19 mouse cellular contexts compared by ENCODE assay signal in the genomic region with DNA sequence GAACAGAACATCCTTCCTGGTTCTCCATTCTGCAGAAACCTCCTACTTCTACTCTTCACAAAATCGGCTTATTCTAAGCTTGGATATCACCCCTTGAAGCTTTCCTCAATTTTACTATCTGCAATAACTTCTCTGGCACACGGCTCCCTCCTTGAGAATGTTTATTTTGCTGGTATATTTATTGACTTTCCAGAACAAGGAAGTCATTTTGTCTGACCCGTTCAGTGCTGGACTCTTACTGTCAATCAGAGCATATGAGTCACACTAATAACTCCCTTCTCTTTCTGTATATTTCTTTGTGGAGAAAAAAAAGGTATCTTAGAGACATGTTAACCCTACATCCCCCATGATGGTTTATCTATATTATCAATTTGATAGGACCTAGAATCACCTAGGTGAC. TPM values are rescaled to one million over a fixed set of nuclear protein-coding genes. Genes with fewer than 3 reads are reported as not detected.
DNase-seq lines count a peak whose midpoint lies in the region; ATAC-seq and TF ChIP-seq lines count a peak whose summit lies in the region.
"Had no signal": no experiment of that assay in that cellular context is flagged by ENCODE, and none has a peak within 500 bp of the region (broad histone marks: within the 10 kb centered on the region; RNA-seq: fewer than 3 reads in every experiment).

No protein-coding gene starts in this region.

- H3K27ac ChIP-seq in kidney, adult 2 months (ENCODE audit: insufficient read depth, low read depth, low read length): peak overlapping the region; percentile 56
- H3K27ac ChIP-seq in intestine, embryonic 15.5 days: no peak overlapping the region
- no peak overlapping the region for H3K27ac ChIP-seq in stomach, embryonic 15.5 days
- H3K27ac ChIP-seq in hindbrain, embryonic 13.5 days: no peak overlapping the region
- H3K27ac ChIP-seq in heart, embryonic 10.5 days: no peak overlapping the region
- H3K27ac ChIP-seq: embryonic facial prominence, embryonic 12.5 days; forebrain, embryonic 15.5 days; heart, adult 2 months; hindbrain, embryonic 10.5 days; hindbrain, embryonic 15.5 days had no signal

- WGBS in kidney, adult 2 months: 35% methylated on average over 3 of the region's 3 CpGs
- 21% methylated on average over 3 of the region's 3 CpGs for WGBS in intestine, embryonic 15.5 days
- WGBS in stomach, embryonic 15.5 days: 24% methylated on average over 3 of the region's 3 CpGs
- WGBS in hindbrain, embryonic 13.5 days: 84% methylated on average over 3 of the region's 3 CpGs
- 58% methylated on average over 3 of the region's 3 CpGs for WGBS in heart, embryonic 10.5 days

- H3K27me3 ChIP-seq in kidney, adult 2 months (replicated peaks; ENCODE audit: control insufficient read depth, insufficient read depth, low read length): no peaks in the 10 kb centered on the region
- H3K27me3 ChIP-seq in intestine, embryonic 15.5 days (replicated peaks): no peaks in the 10 kb centered on the region
- H3K27me3 ChIP-seq in stomach, embryonic 15.5 days (replicated peaks): no peaks in the 10 kb centered on the region
- no peaks in the 10 kb centered on the region for H3K27me3 ChIP-seq in hindbrain, embryonic 13.5 days
- H3K27me3 ChIP-seq in heart, embryonic 10.5 days (ENCODE audit: insufficient read depth, poor library complexity, severe bottlenecking): no peaks in the 10 kb centered on the region
- H3K27me3 ChIP-seq: CH12.LX; embryonic facial prominence, embryonic 12.5 days; forebrain, embryonic 15.5 days; heart, embryonic 12.5 days; hindbrain, embryonic 15.5 days had no signal

- no peak overlapping the region for H3K9ac ChIP-seq in intestine, embryonic 15.5 days
- no peak overlapping the region for H3K9ac ChIP-seq in stomach, embryonic 15.5 days
- H3K9ac ChIP-seq in hindbrain, embryonic 13.5 days: no peak overlapping the region
- H3K9ac ChIP-seq: embryonic facial prominence, embryonic 12.5 days; forebrain, embryonic 15.5 days; heart, embryonic 12.5 days; hindbrain, embryonic 15.5 days had no signal

- H3K36me3 ChIP-seq in kidney, adult 2 months (ENCODE audit: control insufficient read depth, insufficient read depth, low read length): no peaks in the 10 kb centered on the region
- no peaks in the 10 kb centered on the region for H3K36me3 ChIP-seq in intestine, embryonic 15.5 days
- H3K36me3 ChIP-seq in stomach, embryonic 15.5 days: no peaks in the 10 kb centered on the region
- H3K36me3 ChIP-seq in hindbrain, embryonic 13.5 days: no peaks in the 10 kb centered on the region
- no peaks in the 10 kb centered on the region for H3K36me3 ChIP-seq in heart, embryonic 10.5 days
- H3K36me3 ChIP-seq: embryonic facial prominence, embryonic 12.5 days; forebrain, embryonic 15.5 days; heart, embryonic 12.5 days; hindbrain, embryonic 10.5 days; hindbrain, embryonic 15.5 days had no signal

- peak; percentile 72 for ATAC-seq in intestine, embryonic 15.5 days
- ATAC-seq in stomach, embryonic 15.5 days (ENCODE audit: insufficient read depth, low FRiP score, low read depth): peak; percentile 53; the same call in 1 of the 2 replicates
- no peak for ATAC-seq in hindbrain, embryonic 13.5 days (ENCODE audit: low FRiP score)
- ATAC-seq: forebrain, embryonic 15.5 days had no signal

- DNase-seq in kidney, adult 2 months: no peak
- no peak for DNase-seq in kidney, adult 8-10 months
- DNase-seq in 3T3-L1 (ENCODE audit: low read depth, low spot score): peak; percentile 59
- no peak for DNase-seq in heart, embryonic 10.5 days (ENCODE audit: low spot score)
- DNase-seq: adrenal gland, postnatal 10 days; cerebellum, adult 11 months; cerebellum, adult 8-10 months; cerebellum, postnatal 25 days; gastrocnemius, postnatal 10 days; heart, adult 2 months had no signal

- TF ChIP-seq POLR2A in kidney, adult 2 months (IDR thresholded peaks at IDR 0.05; ENCODE audit: low read depth, low read length): no peak

- no peak overlapping the region for H3K4me2 ChIP-seq in intestine, embryonic 15.5 days (replicated peaks)
- no peak overlapping the region for H3K4me2 ChIP-seq in stomach, embryonic 15.5 days
- no peak overlapping the region for H3K4me2 ChIP-seq in hindbrain, embryonic 13.5 days
- H3K4me2 ChIP-seq: embryonic facial prominence, embryonic 12.5 days; forebrain, embryonic 15.5 days; heart, embryonic 12.5 days; hindbrain, embryonic 15.5 days had no signal

- H3K4me3 ChIP-seq in kidney, adult 2 months (ENCODE audit: insufficient read depth, low read depth, low read length): no peak overlapping the region
- no peak overlapping the region for H3K4me3 ChIP-seq in intestine, embryonic 15.5 days (replicated peaks)
- H3K4me3 ChIP-seq in stomach, embryonic 15.5 days (replicated peaks): no peak overlapping the region
- H3K4me3 ChIP-seq in hindbrain, embryonic 13.5 days: no peak overlapping the region
- H3K4me3 ChIP-seq in heart, embryonic 10.5 days: no peak overlapping the region
- H3K4me3 ChIP-seq: embryonic facial prominence, embryonic 12.5 days; forebrain, embryonic 15.5 days; heart, adult 2 months; heart, embryonic 12.5 days; hindbrain, embryonic 10.5 days; hindbrain, embryonic 15.5 days had no signal

- no peaks in the 10 kb centered on the region for H3K9me3 ChIP-seq in intestine, embryonic 15.5 days
- no peaks in the 10 kb centered on the region for H3K9me3 ChIP-seq in stomach, embryonic 15.5 days
- H3K9me3 ChIP-seq in hindbrain, embryonic 13.5 days: no peaks in the 10 kb centered on the region
- no peaks in the 10 kb centered on the region for H3K9me3 ChIP-seq in heart, embryonic 10.5 days
- H3K9me3 ChIP-seq: embryonic facial prominence, embryonic 12.5 days; forebrain, embryonic 15.5 days; heart, embryonic 12.5 days; hindbrain, embryonic 10.5 days; hindbrain, embryonic 15.5 days had no signal

- no peak for TF ChIP-seq CTCF in kidney, adult 2 months (conservative IDR thresholded peaks at IDR 0.05; ENCODE audit: insufficient read depth, insufficient read length, low read depth, low read length)

- peaks cover 17% of the 10 kb centered on the region for H3K4me1 ChIP-seq in kidney, adult 2 months (ENCODE audit: control insufficient read depth, insufficient read depth, low read length)
- 0 out of 2 replicates have a peak, but pooled peaks cover 4% of the 10 kb centered on the region for H3K4me1 ChIP-seq in intestine, embryonic 15.5 days (replicated peaks)
- no peaks in the 10 kb centered on the region for H3K4me1 ChIP-seq in stomach, embryonic 15.5 days
- no peaks in the 10 kb centered on the region for H3K4me1 ChIP-seq in hindbrain, embryonic 13.5 days (replicated peaks)
- H3K4me1 ChIP-seq in heart, embryonic 10.5 days: no peaks in the 10 kb centered on the region
- H3K4me1 ChIP-seq: embryonic facial prominence, embryonic 12.5 days; forebrain, embryonic 15.5 days; heart, embryonic 12.5 days; hindbrain, embryonic 10.5 days; hindbrain, embryonic 15.5 days had no signal

RNA-seq across cellular contexts. Expression of gene Tpk1, which starts 10.1 kb away (rescaled TPM):
- polyA plus RNA-seq in kidney, adult 2 months (2012; rRNA removed): 33.1 and 35.9 TPM in 2 replicates
- polyA plus RNA-seq in intestine, embryonic 15.5 days (2015; fragmentation: Nextera tagmentation; extraction: Ambion mirVana): 18.9 and 20.6 TPM in 2 replicates
- 15.4 and 16.6 TPM in 2 replicates for polyA plus RNA-seq in stomach, embryonic 15.5 days (2015; fragmentation: Nextera tagmentation; extraction: Ambion mirVana)
- 5.3 and 5.9 TPM in 2 replicates for polyA plus RNA-seq in hindbrain, embryonic 13.5 days (2015; fragmentation: Nextera tagmentation; extraction: Ambion mirVana)
- polyA plus RNA-seq in heart, embryonic 10.5 days (2016; fragmentation: Nextera tagmentation; extraction: Ambion mirVana): 5.7 and 6.9 TPM in 2 replicates
